Mouse (Mus musculus) kidney, embryonic 14.5 days (tissue): ENCODE measurements at regions not wholly inside any gene's neighbourhood (a gene's known extent, or its start where the extent isn't known, plus 50 kb on each side); places are given as distances from the start of the nearest gene placed in this dataset.

Experiments
- ATAC-seq: fragments of 200-750 bp; cut with Nextera tagmentation; 2 replicates; pipeline ENCODE4 v1.8.0; 2017; ENCODE audit warnings: moderate number of reproducible peaks, mild to moderate bottlenecking, moderate TSS enrichment, moderate library complexity; ENCODE audit not compliant: low FRiP score, low TSS enrichment
- H3K27ac ChIP-seq: fragments of 300-500 bp; sonication (generic); 2 replicates; pipeline ENCODE4 v1.5.1; 2014; ENCODE audit warnings: low read depth, mild to moderate bottlenecking, low read length, moderate library complexity, mixed read lengths
- H3K27me3 ChIP-seq: fragments of 300-500 bp; sonication (generic); 2 replicates; pipeline ENCODE4 v1.6.1; 2014; ENCODE audit warnings: mild to moderate bottlenecking, low read length; ENCODE audit not compliant: control insufficient read depth, insufficient read depth
- H3K36me3 ChIP-seq: fragments of 300-500 bp; sonication (generic); 2 replicates; pipeline ENCODE4 v1.6.1; 2014; ENCODE audit warnings: low read length, mixed read lengths; ENCODE audit not compliant: control insufficient read depth, insufficient read depth
- H3K4me1 ChIP-seq: fragments of 300-500 bp; sonication (generic); 2 replicates; pipeline ENCODE4 v1.6.1; 2014; ENCODE audit warnings: low read length, mixed read lengths; ENCODE audit not compliant: control insufficient read depth, insufficient read depth
- H3K4me2 ChIP-seq: fragments of 300-500 bp; sonication (generic); replicated peaks from 2 replicates; pipeline ENCODE4 v1.6.1; 2014; ENCODE audit warnings: low read depth, mild to moderate bottlenecking, low read length
- H3K4me3 ChIP-seq: fragments of 300-500 bp; sonication (generic); 2 replicates; pipeline ENCODE4 v1.5.1; 2014; ENCODE audit warnings: mild to moderate bottlenecking, low read length
- H3K9ac ChIP-seq: fragments of 300-500 bp; sonication (generic); 2 replicates; pipeline ENCODE4 v1.6.1; 2014; ENCODE audit warnings: low read depth, mild to moderate bottlenecking, low read length, moderate library complexity
- H3K9me3 ChIP-seq: fragments of 300-500 bp; sonication (generic); 2 replicates; pipeline ENCODE4 v1.6.1; 2016; ENCODE audit warnings: low read length; ENCODE audit not compliant: control insufficient read depth
- WGBS: fragments of 180-500 bp; shearing (Covaris S2); extraction: QIAGEN DNeasy Blood & Tissue Kit; methylation state at CpG from one replicate; pipeline ENCODE4 v1.1.7; 2014; 5-methylcytosine and 5-hydroxymethylcytosine counted together

GRCm38 (mm10) chr6:117079500-117079899 lies 88.8 kb upstream of the Cxcl12 start:
- no peaks in the 10 kb centered on the region for H3K9me3 ChIP-seq
- H3K9ac ChIP-seq: no peak overlapping the region
- H3K27ac ChIP-seq: no peak overlapping the region
- no peaks in the 10 kb centered on the region for H3K4me1 ChIP-seq
- WGBS: 22% methylated on average over 5 of the region's 5 CpGs
- no peaks in the 10 kb centered on the region for H3K36me3 ChIP-seq
- H3K4me3 ChIP-seq: no peak overlapping the region
- H3K27me3 ChIP-seq: no peaks in the 10 kb centered on the region
- ATAC-seq: peak; percentile 54; the same call in 1 of the 2 replicates
- H3K4me2 ChIP-seq: no peak overlapping the region

DNA sequence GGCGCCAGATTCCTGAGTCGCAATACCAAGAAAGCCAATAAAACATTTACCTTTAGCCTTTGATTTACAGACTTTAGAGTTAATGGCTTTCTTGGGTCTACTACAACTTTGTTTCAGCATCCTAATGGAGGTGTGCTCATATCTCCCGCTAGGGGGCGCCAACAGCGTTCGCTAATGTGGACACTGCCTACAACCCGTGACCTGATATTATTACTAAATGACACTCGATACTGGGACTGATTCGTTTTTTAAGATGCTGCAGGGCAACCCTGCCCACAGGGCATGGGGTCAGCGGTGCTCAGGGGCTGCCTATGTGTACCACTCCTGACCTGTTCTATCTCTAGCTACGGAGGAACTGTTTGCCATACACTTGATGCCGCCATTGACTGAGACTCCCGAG lies 87.4 kb upstream of the Cxcl12 start:
- Histone ChIP-seq H3K4me3 (no peak overlapping the region), H3K4me2 (no peak overlapping the region), H3K27ac (no peak overlapping the region), H3K4me1 (no peaks in the 10 kb centered on the region), H3K36me3 (no peaks in the 10 kb centered on the region), H3K27me3 (no peaks in the 10 kb centered on the region), H3K9me3 (no peaks in the 10 kb centered on the region), H3K9ac (no peak overlapping the region)
- 32% methylated on average over 13 of the region's 13 CpGs for WGBS
- ATAC-seq: peak; percentile 36; the same call in 1 of the 2 replicates

DNA sequence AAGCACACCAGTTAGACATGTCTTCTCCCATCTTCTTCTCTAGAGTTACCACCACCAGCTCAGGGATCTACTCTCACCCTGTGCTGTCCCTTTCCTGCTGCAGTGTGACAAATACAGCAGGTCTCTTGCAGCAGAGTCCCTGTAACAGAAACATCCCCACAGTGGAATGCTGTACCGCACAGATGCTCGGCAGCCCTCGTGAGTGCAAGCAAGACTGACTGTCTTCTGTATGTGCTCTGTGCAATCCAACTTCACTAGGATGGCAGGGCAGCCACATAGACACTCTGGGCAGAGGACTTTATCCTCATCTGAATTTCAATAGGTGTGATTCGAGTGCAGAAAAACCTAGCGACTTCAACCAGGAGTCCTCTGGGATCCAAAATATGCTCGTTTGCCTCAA lies 84.1 kb upstream of the Cxcl12 start:
- 73% methylated on average over 6 of the region's 6 CpGs for WGBS
- Histone ChIP-seq H3K27me3 (no peaks in the 10 kb centered on the region), H3K9ac (no peak overlapping the region), H3K4me2 (no peak overlapping the region), H3K4me3 (no peak overlapping the region), H3K9me3 (no peaks in the 10 kb centered on the region), H3K4me1 (no peaks in the 10 kb centered on the region), H3K36me3 (no peaks in the 10 kb centered on the region), H3K27ac (no peak overlapping the region)
- no peak for ATAC-seq

- no peak for ATAC-seq
- Histone ChIP-seq H3K9me3 (no peaks in the 10 kb centered on the region), H3K9ac (no peak overlapping the region), H3K4me3 (no peak overlapping the region), H3K4me2 (no peak overlapping the region), H3K4me1 (no peaks in the 10 kb centered on the region), H3K27me3 (no peaks in the 10 kb centered on the region), H3K27ac (no peak overlapping the region), H3K36me3 (no peaks in the 10 kb centered on the region)
- WGBS: 43% methylated on average over 13 of the region's 13 CpGs
Measured at GRCm38 (mm10) chr6:117084833-117085500, 83.4 kb upstream of the Cxcl12 start.

DNA sequence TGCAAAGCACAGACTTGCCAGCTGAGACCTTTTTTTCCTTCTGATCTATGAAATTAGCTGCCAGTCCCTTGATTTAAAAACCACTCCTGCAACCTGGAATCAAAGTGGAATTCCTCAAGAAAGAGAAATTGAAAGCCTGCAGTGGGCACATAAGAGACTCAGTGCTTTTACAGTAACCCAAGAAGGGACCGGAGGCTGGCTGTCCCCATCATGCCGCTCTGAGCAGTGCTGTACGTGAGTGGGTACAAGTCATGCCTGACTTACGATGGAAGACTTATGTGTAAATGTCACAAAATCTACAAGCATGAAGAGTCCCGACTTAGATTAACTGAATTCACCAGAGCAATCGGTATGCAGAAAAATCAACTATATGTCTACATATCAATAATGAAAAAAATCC lies 73.6 kb upstream of the Cxcl12 start:
- no peaks in the 10 kb centered on the region for H3K27me3 ChIP-seq
- H3K9me3 ChIP-seq: no peaks in the 10 kb centered on the region
- ATAC-seq: no peak
- H3K4me2 ChIP-seq: no peak overlapping the region
- H3K4me1 ChIP-seq: no peaks in the 10 kb centered on the region
- no peak overlapping the region for H3K9ac ChIP-seq
- 49% methylated on average over 6 of the region's 6 CpGs for WGBS
- H3K36me3 ChIP-seq: no peaks in the 10 kb centered on the region
- no peak overlapping the region for H3K27ac ChIP-seq
- no peak overlapping the region for H3K4me3 ChIP-seq

DNA sequence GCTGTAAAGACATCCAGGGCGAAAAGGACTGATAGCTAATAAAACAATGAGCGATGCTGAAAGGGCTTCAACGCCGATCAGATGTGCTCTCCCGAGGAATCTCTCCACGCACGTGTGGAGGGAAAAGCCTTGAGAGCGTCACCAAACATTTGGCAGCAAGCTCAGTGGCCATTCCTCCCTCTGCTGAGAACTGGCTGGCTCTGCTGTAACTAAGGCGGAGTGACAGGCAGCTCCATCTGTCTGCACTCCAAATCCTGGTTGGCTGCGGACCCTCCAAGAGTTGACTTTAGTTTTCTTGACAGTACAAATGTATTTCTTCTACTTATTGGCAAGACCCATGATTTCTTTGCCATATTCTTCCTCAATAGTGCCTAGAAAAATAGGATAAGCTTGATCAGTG lies 68.5 kb upstream of the Cxcl12 start:
- Histone ChIP-seq H3K4me3 (no peak overlapping the region), H3K9ac (no peak overlapping the region), H3K4me1 (no peaks in the 10 kb centered on the region), H3K4me2 (no peak overlapping the region), H3K27ac (no peak overlapping the region), H3K27me3 (no peaks in the 10 kb centered on the region), H3K9me3 (no peaks in the 10 kb centered on the region), H3K36me3 (no peaks in the 10 kb centered on the region)
- no peak for ATAC-seq
- 66% methylated on average over 10 of the region's 10 CpGs for WGBS

- Histone ChIP-seq H3K36me3 (no peaks in the 10 kb centered on the region), H3K9ac (no peak overlapping the region), H3K27ac (no peak overlapping the region), H3K9me3 (no peaks in the 10 kb centered on the region), H3K4me3 (no peak overlapping the region), H3K4me2 (no peak overlapping the region), H3K27me3 (no peaks in the 10 kb centered on the region), H3K4me1 (peaks cover 6% of the 10 kb centered on the region; the same call in 1 of the 2 replicates)
- 38% methylated on average over 4 of the region's 4 CpGs for WGBS
- ATAC-seq: no peak
Measured at GRCm38 (mm10) chr6:117102693-117103092, 65.6 kb upstream of the Cxcl12 start.

- Histone ChIP-seq H3K27ac (no peak overlapping the region), H3K4me3 (no peak overlapping the region), H3K36me3 (no peaks in the 10 kb centered on the region), H3K4me2 (no peak overlapping the region), H3K9me3 (no peaks in the 10 kb centered on the region), H3K27me3 (no peaks in the 10 kb centered on the region), H3K4me1 (peaks cover 6% of the 10 kb centered on the region; the same call in 1 of the 2 replicates), H3K9ac (no peak overlapping the region)
- peak; percentile 30; the same call in 1 of the 2 replicates for ATAC-seq
- 46% methylated on average over 6 of the region's 6 CpGs for WGBS
Measured at GRCm38 (mm10) chr6:117104047-117104446, 64.3 kb upstream of the Cxcl12 start.

- H3K4me1 ChIP-seq: peaks cover 6% of the 10 kb centered on the region; the same call in 1 of the 2 replicates
- 86% methylated on average over 2 of the region's 2 CpGs for WGBS
- H3K9ac ChIP-seq: no peak overlapping the region
- H3K27ac ChIP-seq: no peak overlapping the region
- H3K4me2 ChIP-seq: no peak overlapping the region
- no peak overlapping the region for H3K4me3 ChIP-seq
- H3K9me3 ChIP-seq: no peaks in the 10 kb centered on the region
- H3K36me3 ChIP-seq: no peaks in the 10 kb centered on the region
- no peak for ATAC-seq
- no peaks in the 10 kb centered on the region for H3K27me3 ChIP-seq
Measured at GRCm38 (mm10) chr6:117104463-117104862, 63.9 kb upstream of the Cxcl12 start.
